Mouse (Mus musculus) layer of hippocampus, adult 2 months (tissue): ENCODE data around the gene Tmem258. TPM values are rescaled to one million over a fixed set of nuclear protein-coding genes. Genes with fewer than 3 reads are reported as not detected.
A peak's percentile ranks its signal among the peaks of the same experiment; 100 is the strongest.

Experiments
- DNase-seq, 2 experiments: peaks; one replicate each; pipeline ENCODE4 v3.0.0; 2022; ENCODE audit warnings: low spot score in 2 of 2
- H3K27ac ChIP-seq: fragments of 200-600 bp; 2 replicates; pipeline ENCODE4 v1.8.1; 2022
- H3K4me3 ChIP-seq: fragments of 200-600 bp; 2 replicates; pipeline ENCODE4 v1.8.1; 2022; ENCODE audit warnings: mild to moderate bottlenecking
- CTCF ChIP-seq: fragments of 200-600 bp; conservative IDR thresholded peaks from 2 replicates; pipeline ENCODE4 v1.8.1; 2022; ENCODE audit warnings: antibody characterized with exemption, mild to moderate bottlenecking, moderate library complexity
- total RNA-seq, 2 experiments: library from RNA; stranded (reverse); gene quantifications; 2 replicates each; pipeline ENCODE4 v1.2.3; 2021

Tmem258 gene
- total RNA-seq, 2 experiments from 2014 or later = 74.0 to 79.7 TPM

GRCm38 (mm10) chr19:10189940-10190339 is 13.9 kb upstream of the Tmem258 start:
- Histone ChIP-seq H3K27ac (peak overlapping the region; percentile 86; the same call in 1 of the 2 replicates), H3K4me3 (no peak overlapping the region)
- no peak for DNase-seq
- no peak for TF ChIP-seq CTCF

- DNase-seq = peak; percentile 66 to 70
- peak overlapping the region; percentile 12; the same call in 1 of the 2 replicates for H3K27ac ChIP-seq
- peak; percentile 91 for TF ChIP-seq CTCF
- H3K4me3 ChIP-seq = no peak overlapping the region
Observed at GRCm38 (mm10) chr19:10190796-10191195, 13.0 kb upstream of the Tmem258 start.

GRCm38 (mm10) chr19:10191326-10191725 is 12.5 kb upstream of the Tmem258 start:
- no peak overlapping the region for H3K4me3 ChIP-seq
- peak overlapping the region; percentile 12; the same call in 1 of the 2 replicates for H3K27ac ChIP-seq
- no peak for DNase-seq
- no peak for TF ChIP-seq CTCF

DNA sequence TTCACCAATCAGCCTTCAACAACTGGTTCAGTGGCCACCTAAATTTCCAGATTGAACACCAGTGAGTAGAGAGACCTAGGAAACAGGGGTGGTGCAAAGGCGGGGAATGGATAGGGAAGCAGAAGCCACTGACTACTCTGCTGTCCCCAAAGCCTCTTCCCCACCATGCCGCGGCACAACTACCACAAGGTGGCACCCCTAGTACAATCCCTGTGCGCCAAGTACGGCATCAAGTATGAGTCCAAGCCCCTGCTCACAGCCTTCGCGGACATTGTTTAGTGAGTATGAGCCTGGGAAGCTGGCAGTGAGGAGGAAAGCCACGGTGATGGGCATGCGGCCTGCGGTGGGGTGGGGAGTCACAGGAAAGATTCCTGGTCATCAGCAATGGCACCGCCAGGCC is 9.5 kb upstream of the Tmem258 start:
- Histone ChIP-seq H3K27ac (no peak overlapping the region), H3K4me3 (no peak overlapping the region)
- peak; percentile 62 for TF ChIP-seq CTCF
- DNase-seq = no peak

DNA sequence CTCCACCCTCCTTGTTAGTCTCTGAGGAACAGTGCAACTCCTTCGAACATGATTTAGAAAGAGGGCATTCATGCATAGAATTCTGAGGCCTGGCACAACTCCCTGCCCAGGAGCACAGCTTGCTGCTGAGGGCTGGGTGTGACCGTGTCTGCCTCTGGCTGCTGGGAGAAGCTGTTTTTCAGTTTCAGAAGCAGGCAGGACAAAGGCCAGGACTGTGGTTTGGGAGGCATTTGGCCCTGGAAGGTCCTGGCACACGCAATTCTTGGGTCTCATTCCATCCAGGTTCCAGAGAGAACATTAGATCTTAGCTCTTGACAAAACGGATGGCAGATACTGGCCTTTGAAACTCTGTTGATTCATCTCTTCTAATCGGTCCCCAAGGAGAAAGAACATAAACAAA is 8.6 kb upstream of the Tmem258 start:
- H3K4me3 ChIP-seq = no peak overlapping the region
- no peak for TF ChIP-seq CTCF
- H3K27ac ChIP-seq = no peak overlapping the region
- DNase-seq = no peak

DNA sequence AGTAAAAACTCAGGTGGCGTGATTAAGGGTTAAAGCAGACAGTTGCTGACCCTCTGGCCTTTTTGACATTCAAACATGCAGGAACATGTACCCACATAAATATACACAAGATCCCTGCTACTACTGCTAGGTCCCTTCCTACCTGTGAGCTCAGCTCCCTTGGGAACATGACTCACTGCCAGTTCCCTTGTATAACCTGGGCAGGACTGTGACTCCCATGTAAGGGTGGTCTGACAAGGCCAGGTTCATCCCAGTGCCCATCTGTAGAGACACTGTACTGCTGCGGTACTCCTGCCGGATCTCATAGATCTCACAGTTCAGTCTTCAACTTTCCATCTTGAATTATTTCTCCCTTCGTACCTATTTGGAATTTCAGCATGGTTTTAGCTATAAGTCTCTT is 6.7 kb upstream of the Tmem258 start:
- H3K4me3 ChIP-seq = no peak overlapping the region
- no peak overlapping the region for H3K27ac ChIP-seq
- no peak for TF ChIP-seq CTCF
- no peak for DNase-seq

- no peak for TF ChIP-seq CTCF
- no peak for DNase-seq
- no peak overlapping the region for H3K4me3 ChIP-seq
- no peak overlapping the region for H3K27ac ChIP-seq
Observed at GRCm38 (mm10) chr19:10198286-10198685, 5.5 kb upstream of the Tmem258 start.

DNA sequence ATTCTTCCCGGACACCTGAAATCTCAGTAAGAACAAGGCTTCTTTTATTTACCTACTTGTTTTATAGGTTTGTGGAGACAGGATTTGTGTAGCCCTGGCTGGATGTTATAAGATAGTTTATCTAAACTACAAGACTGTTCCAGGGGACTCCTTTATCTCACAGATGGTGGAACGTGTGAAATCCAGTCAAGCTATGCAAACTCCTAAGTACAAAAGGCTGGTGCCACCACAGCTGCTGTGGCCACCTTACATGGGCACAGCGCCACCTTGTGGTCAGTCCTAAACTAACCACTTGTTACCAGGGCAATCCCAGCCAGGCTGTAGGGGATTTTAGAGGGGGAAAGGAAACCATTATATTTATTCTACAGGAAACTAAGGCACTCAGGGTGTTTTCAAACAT is 5.1 kb upstream of the Tmem258 start:
- TF ChIP-seq CTCF = peak; percentile 95
- peak; percentile 62 to 84 for DNase-seq
- Histone ChIP-seq H3K27ac (no peak overlapping the region), H3K4me3 (no peak overlapping the region)

- DNase-seq = no peak
Observed at GRCm38 (mm10) chr19:10203146-10203847, 517 bp upstream of the Tmem258 start.

DNA sequence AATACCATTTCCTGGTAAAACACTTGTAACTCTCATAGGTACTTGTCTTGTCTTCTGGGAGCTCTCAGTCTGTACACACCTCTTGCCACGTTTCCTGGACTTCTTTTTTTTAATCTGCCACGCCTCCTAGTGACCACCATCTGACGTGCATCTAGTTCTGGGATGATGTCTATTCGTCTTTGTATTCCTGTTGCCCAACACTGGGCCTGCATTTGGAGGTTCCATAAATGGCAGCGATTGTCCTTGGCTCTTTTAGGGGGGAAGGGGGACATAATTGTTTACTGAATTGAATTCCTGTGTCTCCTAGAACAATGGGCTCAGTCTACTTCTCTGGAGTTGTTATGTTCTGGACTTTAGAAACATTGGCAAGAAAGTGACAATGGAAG is 795 bp downstream of the Tmem258 start:
- peak; percentile 57 for TF ChIP-seq CTCF
- peak in 1 of 2 experiments; percentile 56 for DNase-seq
- Histone ChIP-seq H3K4me3 (peak overlapping the region; percentile 99), H3K27ac (peak overlapping the region; percentile 100)

More at GRCm38 (mm10) chr19:10203146-10203847, 517 bp upstream of the Tmem258 start:
- no peak for TF ChIP-seq CTCF
- Histone ChIP-seq H3K27ac (peak overlapping the region; percentile 100), H3K4me3 (peak overlapping the region; percentile 99)

DNA sequence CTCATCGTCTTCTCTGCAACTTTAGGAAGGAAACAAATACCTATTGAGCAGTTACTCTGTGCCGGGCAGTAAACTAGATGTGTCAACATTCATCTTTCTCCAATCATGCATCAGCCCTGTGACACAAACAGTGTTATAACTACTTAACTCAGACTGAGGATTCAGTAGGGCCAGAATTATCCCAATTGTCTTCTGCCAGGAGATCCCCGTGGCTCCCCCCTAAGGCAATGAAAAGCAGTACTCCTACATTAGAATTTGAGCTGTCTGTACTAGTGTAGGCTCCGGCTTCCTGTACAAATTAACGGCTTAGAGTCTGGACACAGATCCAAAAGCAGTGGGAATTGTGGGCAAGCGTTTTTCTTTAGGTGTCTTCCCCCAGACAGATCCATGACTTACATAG is 1.2 kb downstream of the Tmem258 start:
- H3K4me3 ChIP-seq = peak overlapping the region; percentile 99
- no peak for DNase-seq
- no peak for TF ChIP-seq CTCF
- H3K27ac ChIP-seq = peak overlapping the region; percentile 66

DNA sequence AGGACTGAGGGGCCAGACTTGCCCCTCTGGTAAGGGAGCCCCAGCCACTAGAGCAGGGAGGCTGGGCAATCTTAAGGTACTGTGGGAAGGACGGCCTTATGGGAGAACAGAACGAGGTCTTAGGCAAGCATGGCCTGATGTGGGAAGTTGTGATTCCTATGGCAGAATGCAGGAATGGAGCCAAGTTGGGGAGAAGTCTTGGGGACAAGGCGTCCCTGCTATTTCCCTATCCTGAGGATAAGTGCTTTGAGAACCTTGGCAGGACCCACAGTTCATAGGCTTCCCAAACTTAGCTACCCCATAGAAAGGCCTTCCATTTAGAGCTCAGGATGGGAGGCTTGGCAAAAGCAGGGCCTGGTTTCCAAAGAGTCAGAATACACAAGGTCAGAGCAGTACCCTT is 5.0 kb downstream of the Tmem258 start:
- no peak for TF ChIP-seq CTCF
- Histone ChIP-seq H3K27ac (no peak overlapping the region), H3K4me3 (no peak overlapping the region)
- no peak for DNase-seq

DNA sequence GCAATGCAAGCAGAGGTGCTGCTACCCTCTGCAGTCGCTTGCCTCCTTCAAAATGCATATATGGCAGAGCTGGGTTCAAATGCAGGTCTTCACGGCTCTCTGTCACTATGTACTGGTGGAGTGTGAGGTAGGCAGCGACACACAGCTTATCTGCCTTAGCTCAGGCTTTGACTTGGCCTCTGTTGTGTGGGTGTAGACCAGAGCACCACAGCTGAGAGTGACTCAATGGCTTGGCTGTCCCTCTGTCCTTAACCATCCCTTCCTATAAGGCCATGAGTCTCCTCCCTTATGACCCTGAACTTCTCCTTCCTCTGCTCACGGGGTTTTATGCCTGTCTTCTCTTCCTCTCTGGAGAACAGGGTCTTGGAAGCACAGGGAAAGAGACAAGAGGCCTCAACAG is 7.1 kb downstream of the Tmem258 start:
- DNase-seq = no peak
- no peak for TF ChIP-seq CTCF
- H3K27ac ChIP-seq = no peak overlapping the region
- H3K4me3 ChIP-seq = no peak overlapping the region

DNA sequence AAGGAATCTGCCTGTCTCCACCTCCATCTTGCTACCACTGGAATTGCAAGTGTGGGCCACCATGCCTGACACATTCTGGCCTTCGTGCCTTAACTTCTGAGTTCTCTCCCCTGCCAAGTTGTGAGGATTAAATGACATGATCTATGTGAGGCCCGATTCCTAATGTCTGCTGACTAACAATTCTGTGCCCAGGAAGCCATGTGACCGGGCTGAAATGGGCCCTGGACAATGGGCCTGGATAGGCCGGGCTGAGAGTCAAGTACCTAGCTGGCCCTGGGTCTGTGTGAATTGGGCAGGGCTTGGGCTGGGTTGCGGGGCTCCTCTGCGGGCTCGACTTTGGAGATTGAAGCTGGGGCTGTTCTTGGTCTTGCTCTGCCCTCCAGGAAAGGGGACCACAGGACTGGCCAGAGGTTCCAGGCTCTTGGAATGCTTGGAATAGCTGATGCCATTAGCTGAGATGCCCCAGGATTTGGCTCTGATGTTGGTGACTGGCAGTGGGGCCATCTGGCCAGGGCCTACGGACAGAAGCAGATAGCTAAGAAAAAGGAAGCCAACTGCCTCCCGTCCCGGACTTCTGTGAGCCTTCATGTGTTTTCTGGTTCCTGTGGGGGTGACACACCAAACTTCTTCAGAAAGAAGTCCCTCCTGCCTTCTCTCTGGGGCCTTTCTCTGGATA is 10.1 kb downstream of the Tmem258 start:
- no peak for DNase-seq
- Histone ChIP-seq H3K4me3 (no peak overlapping the region), H3K27ac (no peak overlapping the region)
- no peak for TF ChIP-seq CTCF
